Mouse (Mus musculus): ENCODE measurements around the gene Prr14l.
"Not testable (repeated sequence)": the region's sequence is repeated elsewhere in the genome, so short reads cannot be mapped to it uniquely, and the experiment has no call there.

Prr14l gene

GRCm38 (mm10) chr5:32853731-32854507 is at the start of gene Prr14l:
Gene Prr14l (minus strand): TSS chr5:32854256.
- DNase-seq (ENCODE audit: low spot score in 2 of 2) = peak; percentile 98 to 99

DNA sequence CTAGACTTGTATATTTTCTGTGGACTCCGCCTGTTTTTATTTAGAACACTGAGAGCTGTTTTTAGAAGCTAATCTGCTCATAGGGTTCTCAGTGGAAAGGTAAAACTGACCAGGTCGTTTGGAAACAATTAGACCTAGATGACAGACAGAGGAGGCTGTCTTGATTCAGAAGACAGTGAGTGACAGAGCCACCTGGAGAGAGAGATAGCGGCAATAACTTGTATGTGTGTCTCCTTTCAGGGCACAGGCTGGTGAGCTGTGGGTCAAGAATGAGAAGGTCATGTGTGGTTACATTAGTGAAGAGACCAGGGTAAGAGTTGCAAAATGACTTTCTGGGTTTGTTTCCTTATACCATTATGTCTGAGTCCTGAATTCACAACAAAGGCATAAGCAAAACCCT is 32.7 kb upstream of the Prr14l start:
- no peak for DNase-seq (ENCODE audit: low spot score in 2 of 2)

DNA sequence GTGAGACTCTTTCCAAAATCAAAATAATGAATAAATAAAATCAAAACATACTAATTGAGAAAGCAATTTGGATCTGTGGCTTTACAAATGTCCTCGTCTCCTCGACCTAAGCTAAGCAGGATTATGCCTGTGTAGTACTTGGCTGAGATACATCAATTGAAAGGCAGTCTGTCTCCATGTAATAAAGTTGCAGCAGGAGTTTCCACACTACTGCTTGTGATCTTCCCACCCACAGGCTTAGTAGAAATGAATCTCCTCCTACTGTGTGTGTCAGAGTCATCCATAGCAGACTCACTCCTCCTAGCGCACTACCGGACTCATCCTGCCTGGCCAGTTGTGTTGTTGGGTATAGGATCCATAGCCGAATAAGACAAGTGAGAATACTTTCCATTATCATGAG is 18.3 kb upstream of the Prr14l start:
- DNase-seq (ENCODE audit: low spot score in 2 of 2) = no peak

DNA sequence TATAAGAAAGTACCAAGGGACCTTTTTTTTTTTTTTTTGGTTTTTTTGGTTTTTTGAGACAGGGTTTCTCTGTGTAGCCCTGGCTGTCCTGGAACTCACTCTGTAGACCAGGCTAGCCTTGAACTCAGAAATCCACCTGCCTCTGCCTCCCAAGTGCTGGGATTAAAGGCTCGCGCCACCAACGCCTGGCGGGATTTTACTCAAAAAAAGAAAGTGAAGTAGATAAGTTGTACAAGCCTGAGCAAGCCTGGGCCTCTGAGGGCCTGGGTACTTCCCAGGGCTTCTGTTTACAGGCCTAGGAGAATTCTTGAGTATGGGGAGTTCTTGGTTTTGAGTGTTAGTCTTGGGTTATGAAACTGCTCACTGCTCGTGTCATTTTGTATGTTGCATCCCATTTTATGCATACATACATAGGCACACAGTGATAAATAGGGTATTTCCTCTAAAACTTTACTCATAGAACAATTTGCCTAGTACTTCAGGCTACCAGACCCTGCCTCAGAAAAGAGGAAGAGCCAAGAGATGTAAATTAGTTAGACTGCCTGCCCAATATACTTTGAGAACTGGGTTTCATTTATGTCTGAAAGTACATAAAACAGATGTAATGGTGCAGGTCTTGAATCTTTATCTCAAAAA is 15.5 kb upstream of the Prr14l start:
- DNase-seq (ENCODE audit: low spot score in 2 of 2) = no peak

- peak; percentile 95 to 96 for DNase-seq (ENCODE audit: low spot score in 2 of 2)
Measured at GRCm38 (mm10) chr5:32863253-32864228, 9.5 kb upstream of the Prr14l start, which contains the start of gene Depdc5. Gene Depdc5 (plus strand): TSS chr5:32863701.

DNA sequence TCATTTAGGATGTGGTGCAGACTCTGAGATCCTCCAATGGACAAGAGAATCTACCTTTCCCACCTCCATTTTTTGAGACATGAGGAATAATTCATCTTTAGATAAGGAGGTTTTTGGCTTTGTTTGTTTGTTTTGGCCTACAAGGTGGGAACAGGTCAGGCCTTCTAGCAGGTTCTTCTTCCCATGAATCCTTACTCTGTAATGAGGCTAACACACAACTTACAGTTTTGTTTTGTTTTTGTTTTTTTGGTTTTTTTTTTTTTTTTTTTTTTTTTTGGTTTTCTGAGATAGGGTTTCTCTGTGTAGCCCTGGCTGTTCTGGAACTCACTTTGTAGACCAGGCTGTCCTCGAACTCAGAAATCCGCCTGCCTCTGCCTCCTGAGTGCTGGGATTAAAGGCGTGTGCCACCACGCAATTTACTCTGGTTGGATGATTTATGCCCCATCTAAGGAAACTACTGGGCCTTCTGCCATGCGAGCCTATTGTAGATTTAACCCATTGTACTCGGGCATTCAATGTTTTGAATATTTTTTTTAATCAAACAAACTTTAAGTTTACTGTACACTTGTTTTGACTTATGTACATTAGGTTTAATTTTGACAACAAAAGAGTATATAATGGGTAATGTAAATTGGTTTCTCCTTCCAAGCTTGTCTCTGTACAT is 8.5 kb upstream of the Prr14l start:
- DNase-seq (ENCODE audit: low spot score in 2 of 2) = no peak

DNA sequence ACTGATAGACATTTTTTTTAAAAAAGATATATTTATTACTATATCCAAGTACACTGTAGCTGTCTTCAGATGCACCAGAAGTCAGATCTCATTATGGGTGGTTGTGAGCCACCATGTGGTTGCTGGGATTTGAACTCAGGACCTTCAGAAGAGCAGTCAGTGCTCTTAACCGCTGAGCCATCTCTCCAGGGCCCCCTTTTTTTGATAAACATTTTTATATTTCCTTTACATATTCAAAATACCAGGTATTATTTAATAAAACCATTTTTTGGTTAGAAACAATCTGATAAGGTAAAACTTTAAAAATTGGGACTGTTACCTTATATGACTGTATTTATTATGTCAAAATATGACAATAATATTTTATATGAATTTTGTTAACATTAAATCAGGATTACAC is 7.0 kb upstream of the Prr14l start:
- DNase-seq (ENCODE audit: low spot score in 2 of 2) = no peak

- peak in 1 of 2 experiments; percentile 36 for DNase-seq (ENCODE audit: low spot score in 2 of 2)
Measured at GRCm38 (mm10) chr5:32857781-32858220, 3.7 kb upstream of the Prr14l start.

- DNase-seq (ENCODE audit: low spot score in 2 of 2) = not testable (repeated sequence)
Measured at GRCm38 (mm10) chr5:32855274-32855673, 1.2 kb upstream of the Prr14l start.

DNA sequence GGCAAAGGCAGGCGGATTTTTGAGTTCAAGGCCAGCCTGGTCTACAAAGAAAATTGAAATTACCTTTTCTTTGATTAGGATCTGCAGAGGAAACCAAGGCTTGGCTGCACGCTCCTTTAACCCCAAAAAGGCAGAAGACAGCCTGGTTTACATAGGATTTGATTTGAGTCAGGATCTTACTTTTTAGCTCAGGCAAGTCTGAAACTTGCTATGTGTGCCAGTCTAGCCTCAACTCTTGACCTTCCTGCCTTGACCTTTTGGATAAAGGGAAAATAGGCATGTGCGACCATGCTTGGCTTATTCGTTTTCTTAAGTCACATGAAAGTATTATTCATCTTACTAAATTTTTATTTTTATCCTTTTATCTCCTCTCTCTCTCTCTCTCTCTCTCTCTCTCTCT is 762 bp upstream of the Prr14l start:
- no peak for DNase-seq (ENCODE audit: low spot score in 2 of 2)

GRCm38 (mm10) chr5:32852026-32852425 is 2.0 kb downstream of the Prr14l start:
- DNase-seq (ENCODE audit: low spot score in 2 of 2) = no peak

GRCm38 (mm10) chr5:32849580-32849979 is 4.5 kb downstream of the Prr14l start:
- not testable (repeated sequence) for DNase-seq (ENCODE audit: low spot score in 2 of 2)

DNA sequence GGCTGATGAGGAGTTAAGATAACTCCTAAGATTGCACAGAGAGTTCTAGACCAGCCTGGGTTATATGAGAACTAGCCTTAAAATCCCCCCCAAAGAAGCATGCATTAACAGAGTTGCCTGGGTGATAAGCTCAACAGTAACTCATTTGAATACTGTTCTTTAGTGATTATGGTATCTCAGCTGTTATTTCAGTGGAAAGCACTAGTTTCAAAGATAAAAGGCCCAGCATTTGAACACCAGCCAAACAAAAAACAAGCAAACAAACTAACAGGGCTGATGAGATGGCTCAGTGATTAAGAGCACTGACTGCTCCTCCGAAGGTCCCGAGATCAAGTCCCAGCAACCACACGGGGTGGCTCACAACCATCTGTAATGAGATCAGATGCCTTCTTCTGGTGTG is 4.9 kb downstream of the Prr14l start:
- no peak for DNase-seq (ENCODE audit: low spot score in 2 of 2)

- no peak for DNase-seq (ENCODE audit: low spot score in 2 of 2)
Measured at GRCm38 (mm10) chr5:32840029-32840428, 14.0 kb downstream of the Prr14l start.

GRCm38 (mm10) chr5:32836976-32837375 is 17.1 kb downstream of the Prr14l start:
- DNase-seq (ENCODE audit: low spot score in 2 of 2) = no peak

GRCm38 (mm10) chr5:32834497-32834896 is 19.6 kb downstream of the Prr14l start:
- no peak for DNase-seq (ENCODE audit: low spot score in 2 of 2)

GRCm38 (mm10) chr5:32830054-32830453 is 24.0 kb downstream of the Prr14l start:
- DNase-seq (ENCODE audit: low spot score in 2 of 2) = no peak

DNA sequence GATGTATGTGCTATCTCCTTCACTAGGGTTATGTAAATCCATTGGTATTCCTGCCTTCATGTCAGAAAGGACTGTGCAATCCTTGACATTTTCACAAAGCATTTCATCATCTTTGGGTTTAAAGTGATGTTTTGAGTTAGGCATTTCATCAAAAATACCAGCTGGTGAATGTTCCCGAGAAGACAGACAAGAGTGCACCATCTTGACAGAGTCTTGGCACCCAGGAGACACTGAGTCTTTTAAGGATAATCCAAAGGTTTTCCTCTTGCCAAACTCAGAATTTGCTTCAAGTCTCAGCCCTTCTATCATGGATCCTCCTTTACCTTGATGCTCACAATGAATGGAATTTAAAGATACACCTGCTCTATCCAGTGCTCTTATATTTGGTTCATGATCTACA is 25.3 kb downstream of the Prr14l start:
- not testable (repeated sequence) for DNase-seq (ENCODE audit: low spot score in 2 of 2)

DNA sequence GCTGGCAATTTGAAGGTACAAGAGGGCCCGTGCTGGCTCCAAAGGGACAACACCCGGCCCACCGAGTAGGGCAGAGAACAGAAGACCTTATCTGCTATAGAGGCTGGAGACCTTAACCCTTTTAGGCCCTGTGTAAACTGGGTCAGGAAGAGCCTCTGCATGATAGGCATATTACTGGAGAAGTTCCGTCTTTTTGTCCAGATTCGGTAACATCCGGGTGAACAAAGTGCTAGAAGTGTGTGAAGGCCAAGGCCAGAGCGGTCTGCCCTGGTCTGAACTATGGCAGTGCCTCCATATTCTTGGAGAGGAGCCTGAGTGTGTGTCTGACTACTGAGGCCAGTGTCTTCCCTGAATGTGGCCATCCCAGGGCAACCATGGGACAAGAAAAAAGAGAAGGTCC is 27.0 kb downstream of the Prr14l start, which contains the start of gene Gm20671:
TSS of gene Gm20671 (minus strand) at position 101 of the 400 bp plus-strand sequence.
- no peak for DNase-seq (ENCODE audit: low spot score in 2 of 2)

DNA sequence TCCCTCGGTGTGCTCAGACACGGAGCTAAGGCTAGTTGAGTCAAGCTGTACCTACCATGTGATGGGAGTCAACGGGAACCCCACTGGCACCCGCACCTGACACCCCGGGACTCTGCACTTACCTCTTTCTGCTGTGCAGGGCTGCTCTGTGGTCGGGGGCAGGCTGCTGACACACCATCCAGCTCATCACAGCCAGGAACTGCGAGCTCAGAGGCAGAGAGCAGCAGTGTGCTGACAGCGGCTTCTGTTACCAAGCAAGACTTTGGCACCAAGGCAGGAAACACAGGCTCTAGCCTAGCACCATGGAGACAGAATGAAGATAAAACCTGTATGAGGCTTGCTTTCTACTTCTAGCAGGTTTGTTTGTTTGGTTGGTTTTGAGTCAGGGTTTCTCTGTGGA is 33.6 kb downstream of the Prr14l start:
- no peak for DNase-seq (ENCODE audit: low spot score in 2 of 2)

DNA sequence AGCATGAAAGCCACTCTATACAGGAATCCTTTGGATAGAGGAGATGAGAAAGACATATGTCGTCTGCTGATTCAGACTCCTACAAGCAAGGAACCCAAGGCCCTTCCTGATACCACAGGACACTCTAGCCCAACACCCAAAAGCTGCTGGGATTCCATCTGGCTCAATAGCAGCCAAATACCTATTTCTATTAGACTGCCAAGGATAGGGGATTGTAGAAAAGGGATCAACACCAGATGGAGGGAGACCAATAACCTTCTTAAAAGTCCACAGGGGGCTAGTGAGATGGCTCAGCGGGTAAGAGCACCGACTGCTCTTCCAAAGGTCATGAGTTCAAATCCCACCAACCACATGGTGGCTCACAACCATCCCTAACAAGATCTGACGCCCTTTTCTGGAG is 38.7 kb downstream of the Prr14l start:
- DNase-seq (ENCODE audit: low spot score in 2 of 2) = no peak
